Mouse (Mus musculus) adrenal gland, adult 18-20 months (tissue): ENCODE results near the gene A630001G21Rik. TPM values are rescaled to one million over a fixed set of nuclear protein-coding genes. Genes with fewer than 3 reads are reported as not detected.

Source experiments
- DNase-seq, 2 experiments: peaks; one replicate each; pipeline ENCODE4 v3.0.0; 2021 to 2022; ENCODE audit warnings: low spot score in 2 of 2
- microRNA-seq, 2 experiments: library from miRNA; unstranded; fragments of <30 nt; microRNA quantifications; one replicate each; pipeline ENCODE4 v1.2.0; 2021; ENCODE audit warnings: borderline number of aligned reads in 2 of 2
- total RNA-seq, 2 experiments: library from RNA; stranded (reverse); gene quantifications; 1 replicate in 1 of 2; 2 replicates in 1 of 2; pipeline ENCODE4 v1.2.3; 2021

The A630001G21Rik gene
- total RNA-seq, 2 experiments from 2014 or later: 0.83 TPM; not detected in 1

GRCm38 (mm10) chr1:85686666-85687065, 91.8 kb downstream of the A630001G21Rik start:
- no peak for DNase-seq

GRCm38 (mm10) chr1:85680226-85680625, 98.2 kb downstream of the A630001G21Rik start:
- no peak for DNase-seq

Small RNA genes within 50 kb of the gene (microRNA-seq; reads per million reads assigned to microRNA genes)
- 0 reads per million in 2 experiments for gene Gm25472
- 0 reads per million in 2 experiments for gene Mir8096

Other genes with a start within 250 kb of the A630001G21Rik start
- gene G530012D18Rik, start 203.0 kb downstream of the A630001G21Rik start, total RNA-seq: not detected
- gene Sp110, start 179.8 kb downstream of the A630001G21Rik start, total RNA-seq: 1 to 10 TPM; 2.5 to 4.4 TPM
- 1 to 10 TPM; 4.0 to 6.3 TPM for gene Sp140, start 178.3 kb downstream of the A630001G21Rik start, total RNA-seq
- 10 to 100 TPM; 17.1 to 19.6 TPM for gene Sp100, start 128.7 kb downstream of the A630001G21Rik start, total RNA-seq
- 100 to 1,000 TPM; 100 to 148 TPM for gene Cab39, start 14.8 kb upstream of the A630001G21Rik start, total RNA-seq
- gene Itm2c, start 115.6 kb upstream of the A630001G21Rik start, total RNA-seq: 100 to 1,000 TPM; 480 to 761 TPM
- gene 4933407L21Rik, start 149.8 kb upstream of the A630001G21Rik start, total RNA-seq: not detected
- 1 to 10 TPM; 3.7 to 6.6 TPM for gene Gpr55, start 182.4 kb upstream of the A630001G21Rik start, total RNA-seq
- not detected for gene Spata3, start 238.2 kb upstream of the A630001G21Rik start, total RNA-seq